Mouse (Mus musculus) T-helper 17 cell (primary cell): Measurements from ENCODE around the gene Jak3.

ENCODE experiments used
- in situ Hi-C, 2 experiments: fragments of 300-600 bp; cut with MboI, MseI; formaldehyde crosslinking; loops; 1 replicate in 1 of 2; 2 replicates in 1 of 2; pipeline ENCODE4 v1.15.1; 2025; ENCODE audit warnings: high pct_unique_total_duplicates in 2 of 2

Gene Jak3

GRCm38 (mm10) chr8:71660325-71661120 is 15.6 kb upstream of the Jak3 start:
- in situ Hi-C loops: loop anchor here in 1 of 2 experiments (10.0 kb wide), 1 partner anchor 96 kb away; the partner anchor contains the start of genes Nxnl1 and Slc27a1

- in situ Hi-C loops: loop anchor here in 1 of 2 experiments (10.0 kb wide), 1 partner anchor 101 kb away; the partner anchor contains the start of genes Nxnl1 and Slc27a1
These were observed 10.6 kb upstream of the Jak3 start for GRCm38 (mm10) chr8:71665331-71666130.

GRCm38 (mm10) chr8:71666855-71667254 is 9.2 kb upstream of the Jak3 start:
- in situ Hi-C loops: loop anchor here in 1 of 2 experiments (10.0 kb wide), 1 partner anchor 102 kb away; the partner anchor contains the start of genes Nxnl1 and Slc27a1

- in situ Hi-C loops: loop anchor here in 1 of 2 experiments (10.0 kb wide), 1 partner anchor 102 kb away; the partner anchor contains the start of genes Nxnl1 and Slc27a1
These were observed 8.8 kb upstream of the Jak3 start for GRCm38 (mm10) chr8:71667256-71667655.

- in situ Hi-C loops: loop anchor here in 1 of 2 experiments (10.0 kb wide), 1 partner anchor 104 kb away; the partner anchor contains the start of genes Nxnl1 and Slc27a1
These were observed 7.7 kb upstream of the Jak3 start for GRCm38 (mm10) chr8:71668220-71668975.

GRCm38 (mm10) chr8:71670198-71670597 is 5.9 kb upstream of the Jak3 start:
- in situ Hi-C loops: no loop called here

- in situ Hi-C loops: no loop called here
These were observed 5.2 kb upstream of the Jak3 start for GRCm38 (mm10) chr8:71670621-71671548.

- in situ Hi-C loops: no loop called here
These were observed 4.5 kb upstream of the Jak3 start, which contains the start of gene Unc13a for GRCm38 (mm10) chr8:71671549-71671965. Gene Unc13a (minus strand): TSS chr8:71671757.

GRCm38 (mm10) chr8:71672168-71672735 is 3.8 kb upstream of the Jak3 start:
- in situ Hi-C loops: no loop called here

- in situ Hi-C loops: no loop called here
These were observed 2.0 kb upstream of the Jak3 start for GRCm38 (mm10) chr8:71674071-71674470.

- in situ Hi-C loops: loop anchor here in 1 of 2 experiments (5.0 kb wide), 1 partner anchor 47 kb away; no protein-coding TSS in a partner anchor
These were observed 558 bp upstream of the Jak3 start for GRCm38 (mm10) chr8:71675456-71676019.

GRCm38 (mm10) chr8:71676803-71677202 is 707 bp downstream of the Jak3 start:
- in situ Hi-C loops: loop anchor here in 1 of 2 experiments (5.0 kb wide), 1 partner anchor 45 kb away; no protein-coding TSS in a partner anchor

- in situ Hi-C loops: loop anchor here in 1 of 2 experiments (5.0 kb wide), 1 partner anchor 45 kb away; no protein-coding TSS in a partner anchor
These were observed 1.5 kb downstream of the Jak3 start for GRCm38 (mm10) chr8:71677555-71677954.

GRCm38 (mm10) chr8:71678216-71678615 is 2.1 kb downstream of the Jak3 start:
- in situ Hi-C loops: loop anchor here in 1 of 2 experiments (5.0 kb wide), 1 partner anchor 44 kb away; no protein-coding TSS in a partner anchor

GRCm38 (mm10) chr8:71679116-71679515 is 3.0 kb downstream of the Jak3 start:
- in situ Hi-C loops: loop anchor here in 1 of 2 experiments (5.0 kb wide), 1 partner anchor 43 kb away; no protein-coding TSS in a partner anchor

- in situ Hi-C loops: loop anchor here in 1 of 2 experiments (5.0 kb wide), 1 partner anchor 43 kb away; no protein-coding TSS in a partner anchor
These were observed 3.6 kb downstream of the Jak3 start for GRCm38 (mm10) chr8:71679550-71680168.

GRCm38 (mm10) chr8:71680471-71680870 is 4.4 kb downstream of the Jak3 start:
- in situ Hi-C loops: no loop called here

- in situ Hi-C loops: no loop called here
These were observed 5.3 kb downstream of the Jak3 start for GRCm38 (mm10) chr8:71681369-71681915.
